Mouse (Mus musculus): ENCODE results near the gene Armh3. TPM values are rescaled to one million over a fixed set of nuclear protein-coding genes. Genes with fewer than 3 reads are reported as not detected.

Armh3 gene
- polyA plus RNA-seq (2017; shearing (Covaris generic)) = 10 to 100 TPM; 11.7 to 14.4 TPM

DNA sequence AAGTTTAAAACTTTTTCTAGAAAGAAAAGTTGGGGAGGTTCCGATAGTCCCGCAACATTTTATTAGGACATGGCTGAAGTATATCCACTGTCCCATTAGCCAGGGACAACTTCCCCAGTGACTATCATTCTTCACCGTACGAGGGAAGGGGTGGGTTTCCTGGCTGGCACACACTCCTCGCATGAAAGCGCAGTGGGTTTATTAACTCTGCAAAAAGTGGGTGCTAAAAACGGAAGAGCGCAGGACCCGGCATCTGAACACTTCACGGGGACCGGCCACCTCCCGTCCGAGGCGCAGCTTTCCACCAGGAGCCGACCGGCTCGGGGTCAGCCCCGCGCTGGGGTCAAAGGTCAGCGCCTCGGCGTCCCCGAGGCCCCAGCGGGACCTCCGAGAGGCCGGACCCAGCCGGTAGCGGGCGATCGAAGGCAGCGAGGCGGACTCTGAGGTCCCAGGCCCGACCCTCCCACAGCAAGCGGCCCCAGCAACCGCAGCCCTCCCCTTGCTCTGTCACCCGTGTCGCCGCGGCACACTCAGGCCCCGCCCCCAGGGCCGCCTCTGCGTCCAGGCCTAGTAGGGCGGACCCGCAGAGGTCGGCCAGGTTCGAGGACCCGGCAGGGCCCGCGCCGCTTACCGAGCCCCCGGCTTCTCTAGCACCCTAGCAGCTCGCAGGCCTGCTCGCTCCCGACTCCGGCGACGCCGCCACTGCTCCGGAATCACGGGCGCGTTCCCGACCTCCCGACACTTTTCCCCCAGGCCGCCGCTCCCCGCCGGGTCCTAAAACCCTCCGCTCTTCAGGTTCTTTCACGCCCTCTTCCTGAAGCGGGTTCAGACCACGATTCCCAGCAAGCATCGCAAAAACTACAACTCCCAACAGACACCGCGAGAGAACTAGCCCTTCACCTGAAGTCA is at the start of gene Armh3:
Armh3 (minus strand) TSS at position 704 of the 909 bp plus-strand sequence.

DNA sequence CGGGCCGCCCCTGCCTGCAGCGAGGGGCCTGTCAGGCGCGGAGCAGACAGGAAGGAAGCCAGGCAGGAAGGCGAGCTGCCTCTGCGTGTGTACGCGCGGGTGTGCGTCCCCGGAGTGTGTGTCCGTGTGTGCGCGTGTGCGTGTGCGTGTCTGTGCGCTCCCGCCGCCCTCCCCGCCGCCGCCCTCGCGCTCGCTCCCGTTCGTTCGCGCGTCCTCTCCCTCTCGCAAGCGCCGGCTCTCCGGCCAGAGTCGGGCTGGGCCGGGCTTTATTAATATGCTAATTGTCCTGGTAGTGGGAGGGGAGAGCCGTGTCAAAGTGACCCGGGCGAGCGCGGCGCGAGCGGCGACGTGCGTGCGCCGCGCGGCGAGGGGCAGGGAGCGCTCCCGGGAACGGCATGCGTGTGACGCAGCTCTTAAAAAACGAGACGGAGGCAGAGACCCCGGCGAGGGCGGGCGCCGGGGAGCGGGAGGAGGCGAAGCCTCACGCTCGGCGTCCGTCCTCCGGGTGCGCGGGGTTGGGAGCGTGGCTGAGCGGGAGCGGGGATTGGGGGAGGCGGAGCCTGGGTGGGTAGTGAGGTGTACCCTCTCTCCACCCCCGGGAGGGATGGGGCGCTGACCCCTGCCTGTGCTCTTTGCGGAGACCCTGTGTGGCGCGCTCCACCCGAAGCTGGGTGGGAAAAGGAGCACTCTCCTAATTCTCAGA is 46.9 kb upstream of the Armh3 start, which contains the start of gene Ldb1:
Ldb1 (minus strand) TSS at position 222 of the 703 bp plus-strand sequence.

DNA sequence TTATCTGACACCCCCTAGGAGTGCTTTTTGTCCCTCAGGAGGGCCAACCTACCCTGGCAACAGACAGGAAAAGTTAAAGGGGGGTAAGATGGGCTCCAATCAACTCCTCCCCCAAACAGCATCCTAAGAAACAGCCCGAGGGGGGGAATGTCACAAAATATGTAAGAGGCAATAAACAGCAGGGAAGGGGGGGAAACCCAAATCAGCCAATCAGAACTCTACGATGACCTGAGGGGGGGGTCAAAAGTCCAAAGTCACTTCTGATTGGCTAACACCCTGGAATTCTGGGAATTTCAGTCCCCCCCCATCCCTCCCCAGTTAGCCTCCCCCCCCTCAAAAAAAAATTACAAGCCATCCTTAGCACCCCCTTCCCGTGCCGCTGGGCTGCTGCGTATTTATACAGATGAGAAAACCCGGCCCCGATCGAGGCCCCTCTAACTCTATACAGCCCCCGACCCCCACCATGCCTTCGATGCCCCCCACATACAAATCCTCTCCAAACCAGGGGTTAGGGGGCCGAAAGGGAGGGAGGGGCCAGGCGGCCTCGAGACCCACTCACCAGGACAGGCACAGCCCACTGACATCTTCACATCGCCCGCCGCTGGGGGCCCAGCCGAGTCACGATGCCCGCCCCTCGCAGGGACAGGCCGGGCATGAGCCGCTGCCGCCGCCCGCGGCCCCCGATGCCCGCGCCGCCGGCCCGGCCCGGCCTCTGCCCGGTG is 46.1 kb upstream of the Armh3 start, which contains the start of gene Pprc1:
Pprc1 (plus strand) TSS at position 616 of the 722 bp plus-strand sequence.

DNA sequence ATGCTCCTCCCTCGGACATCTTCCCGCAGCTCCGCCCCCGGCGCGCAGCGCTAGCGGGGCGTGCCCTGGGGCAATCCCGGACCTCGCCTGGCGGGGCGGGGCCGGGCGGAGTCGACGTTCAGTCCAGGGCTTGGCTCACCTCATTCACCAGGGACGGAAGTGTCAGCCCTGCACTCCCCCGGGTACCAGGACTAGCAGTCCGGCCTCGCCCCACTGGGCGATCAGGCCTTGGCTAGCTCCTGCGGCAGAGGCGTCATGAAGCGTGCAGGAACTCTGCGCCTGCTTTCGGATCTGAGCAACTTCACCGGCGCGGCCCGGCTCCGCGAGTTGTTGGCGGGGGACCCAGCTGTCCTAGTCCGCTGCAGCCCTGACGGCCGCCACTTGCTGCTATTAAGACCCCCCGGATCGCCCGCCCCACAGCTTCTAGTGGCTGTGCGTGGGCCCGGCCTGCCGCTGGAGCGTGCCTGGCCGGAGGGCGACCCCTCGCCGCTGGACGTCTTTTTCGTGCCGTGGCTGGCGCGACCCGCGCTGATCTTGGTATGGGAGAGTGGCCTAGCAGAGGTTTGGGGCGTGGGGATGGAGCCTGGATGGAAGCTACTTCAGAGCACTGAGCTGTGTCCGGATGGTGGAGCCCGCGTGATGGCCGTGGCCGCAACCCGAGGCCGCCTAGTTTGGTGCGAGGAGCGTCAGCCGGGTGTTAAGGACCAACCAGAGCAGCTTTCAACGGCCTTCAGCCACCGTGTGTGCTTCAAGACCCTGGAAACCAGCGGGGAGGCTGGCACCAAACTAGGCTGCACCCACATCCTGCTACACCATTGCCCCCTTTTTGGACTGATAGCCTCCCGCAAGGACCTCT is 5.3 kb upstream of the Armh3 start, which contains the start of gene Hps6:
Hps6 (plus strand) TSS at position 138 of the 856 bp plus-strand sequence.

DNA sequence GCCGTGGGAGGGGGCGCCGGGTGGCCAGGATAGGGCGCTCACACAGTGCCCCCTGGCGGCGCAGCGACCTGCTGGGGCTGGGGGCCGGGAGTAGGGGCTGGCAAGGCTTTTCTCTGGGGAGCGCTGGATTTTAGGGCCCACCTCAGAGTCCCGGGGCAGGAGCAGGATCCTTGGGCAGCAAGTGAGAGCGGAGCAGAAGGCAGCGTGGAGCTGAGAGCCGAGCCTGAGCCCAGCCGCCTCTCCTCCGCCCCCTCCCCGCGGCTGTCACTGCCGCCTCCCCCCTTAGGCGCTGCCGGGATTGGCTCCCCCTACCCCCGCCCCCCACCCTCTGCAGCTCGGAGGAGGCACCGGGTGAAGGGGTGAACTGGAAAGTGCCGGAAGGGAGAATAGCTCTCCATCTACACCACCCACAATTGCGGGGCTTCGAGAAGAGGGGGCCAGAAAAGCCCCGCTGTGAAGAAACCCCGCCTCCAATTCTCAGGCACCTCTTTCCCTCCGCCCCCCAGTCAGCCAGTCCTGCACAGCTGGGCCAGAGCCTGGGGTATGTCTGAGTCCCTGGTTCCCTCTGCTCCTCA is 182.4 kb downstream of the Armh3 start, which contains the start of gene Kcnip2:
Kcnip2 (minus strand) TSS at position 231 of the 575 bp plus-strand sequence.

DNA sequence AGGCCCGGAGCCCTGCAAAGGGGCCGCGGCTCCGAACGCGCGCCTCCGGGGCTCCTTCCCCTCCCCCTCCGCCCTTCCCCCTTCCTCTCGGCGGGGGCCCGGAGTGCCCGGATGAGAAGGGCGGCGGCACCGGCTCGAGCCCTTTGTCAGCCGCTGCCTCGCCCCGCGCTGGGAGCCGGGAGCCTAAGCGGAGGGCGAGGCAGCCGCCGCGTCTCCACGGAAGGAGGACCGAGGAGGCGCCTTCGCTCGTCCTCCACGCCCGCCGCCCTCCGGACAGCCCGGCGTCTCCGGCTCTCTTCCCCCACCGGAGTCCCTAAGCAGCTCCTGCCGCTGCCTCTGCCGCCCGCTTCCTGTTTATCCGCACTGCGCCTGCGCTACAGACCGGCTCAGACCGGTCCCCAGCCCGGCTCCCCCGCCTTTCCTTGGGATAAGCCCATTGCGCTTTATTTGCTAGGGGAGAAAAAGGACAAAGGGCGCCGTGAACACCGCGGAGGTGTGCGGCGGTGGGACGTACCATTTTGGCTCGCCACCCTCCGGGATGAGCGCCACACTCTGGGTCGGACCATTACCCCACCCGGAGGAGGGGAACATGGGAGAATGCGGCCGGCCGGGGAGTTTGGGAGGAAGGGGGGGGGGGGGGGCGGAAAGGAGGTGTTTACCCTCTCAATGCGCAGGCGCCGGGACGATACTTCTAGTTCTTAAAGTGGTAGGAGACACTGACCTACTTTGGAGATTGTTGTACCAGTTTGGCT is 214.9 kb downstream of the Armh3 start, which contains the start of gene Mgea5:
Mgea5 (minus strand) TSS at position 657 of the 752 bp plus-strand sequence.

Other genes starting within 250 kb of the Armh3 start
- gene Npm3, start 248.9 kb downstream of the Armh3 start, polyA plus RNA-seq (2017; shearing (Covaris generic)) = 10 to 100 TPM; 39.7 to 65.6 TPM
- 100 to 1,000 TPM; 142 to 186 TPM for gene Mgea5, start 214.7 kb downstream of the Armh3 start, polyA plus RNA-seq (2017; shearing (Covaris generic))
- gene Kcnip2, start 182.4 kb downstream of the Armh3 start, polyA plus RNA-seq (2017; shearing (Covaris generic)) = 10 to 100 TPM in 1 of 2 experiments, 1 to 10 TPM in 1; 8.6 to 14.1 TPM
- gene Hps6, start 5.0 kb upstream of the Armh3 start, polyA plus RNA-seq (2017; shearing (Covaris generic)) = 10 to 100 TPM in 1 of 2 experiments, 1 to 10 TPM in 1; 5.3 to 16.7 TPM
- gene Pprc1, start 46.4 kb upstream of the Armh3 start, polyA plus RNA-seq (2017; shearing (Covaris generic)) = 10 to 100 TPM; 30.4 to 37.5 TPM
- gene Ldb1, start 46.7 kb upstream of the Armh3 start, polyA plus RNA-seq (2017; shearing (Covaris generic)) = 100 to 1,000 TPM; 196 to 260 TPM
- gene Nolc1, start 77.4 kb upstream of the Armh3 start, polyA plus RNA-seq (2017; shearing (Covaris generic)) = 10 to 100 TPM; 72.4 to 90.9 TPM
- not detected for gene Elovl3, start 133.4 kb upstream of the Armh3 start, polyA plus RNA-seq (2017; shearing (Covaris generic))
- gene Pitx3, start 149.8 kb upstream of the Armh3 start, polyA plus RNA-seq (2017; shearing (Covaris generic)) = not detected
- 10 to 100 TPM; 33.4 to 58.0 TPM for gene Gbf1, start 154.0 kb upstream of the Armh3 start, polyA plus RNA-seq (2017; shearing (Covaris generic))